Mouse (Mus musculus): ENCODE measurements around the gene Atp6v1c2.

- TF ChIP-seq MYOD1 (IDR thresholded peaks at IDR 0.05; ENCODE audit: control insufficient read depth, insufficient read length, low read depth) (no peak), CTCF (IDR thresholded peaks at IDR 0.05; ENCODE audit: control insufficient read depth, insufficient read depth, insufficient read length) (no peak), MAX (IDR thresholded peaks at IDR 0.05) (no peak), CEBPB (IDR thresholded peaks at IDR 0.05; ENCODE audit: low read depth) (no peak)
Measured at GRCm38 (mm10) chr12:17339114-17339905, 10.2 kb upstream of the Atp6v1c2 start.
